Mouse (Mus musculus) cortical plate, adult 2 months (tissue): Measurements from ENCODE around the gene Slc17a7.

Experiments
- CTCF ChIP-seq: fragments of 200-500 bp; IDR thresholded peaks from 2 replicates; pipeline ENCODE4 v1.5.1; 2011; ENCODE audit warnings: mild to moderate bottlenecking, control low read depth, low read length; ENCODE audit not compliant: insufficient read depth; ENCODE audit errors: extremely low read depth
- POLR2A ChIP-seq: fragments of 200-500 bp; IDR thresholded peaks from 2 replicates; pipeline ENCODE4 v1.6.1; 2011; ENCODE audit warnings: mild to moderate bottlenecking, low read length, control low read depth; ENCODE audit not compliant: insufficient read depth; ENCODE audit errors: extremely low read depth

- TF ChIP-seq CTCF (no peak), POLR2A (no peak)
These were observed 52.9 kb downstream of the Slc17a7 start for GRCm38 (mm10) chr7:45216442-45217183.
